Mouse (Mus musculus) heart, postnatal 25 days (tissue): ENCODE measurements around the gene Srr. TPM values are rescaled to one million over a fixed set of nuclear protein-coding genes. Genes with fewer than 3 reads are reported as not detected.

Experiments
- DNase-seq: peaks from one replicate; pipeline ENCODE4 v3.0.0; 2022; ENCODE audit warnings: low spot score
- intact Hi-C: fragments of 180-260 bp; cut with DNase I; formaldehyde crosslinking; loops from one replicate; pipeline ENCODE4 v1.15.1; 2025
- total RNA-seq, 2 experiments: library from RNA; stranded (reverse); gene quantifications; 2 replicates each; pipeline ENCODE4 v1.2.3; 2021

The Srr gene
- total RNA-seq, 2 experiments from 2014 or later = 28.9 to 31.3 TPM

DNA sequence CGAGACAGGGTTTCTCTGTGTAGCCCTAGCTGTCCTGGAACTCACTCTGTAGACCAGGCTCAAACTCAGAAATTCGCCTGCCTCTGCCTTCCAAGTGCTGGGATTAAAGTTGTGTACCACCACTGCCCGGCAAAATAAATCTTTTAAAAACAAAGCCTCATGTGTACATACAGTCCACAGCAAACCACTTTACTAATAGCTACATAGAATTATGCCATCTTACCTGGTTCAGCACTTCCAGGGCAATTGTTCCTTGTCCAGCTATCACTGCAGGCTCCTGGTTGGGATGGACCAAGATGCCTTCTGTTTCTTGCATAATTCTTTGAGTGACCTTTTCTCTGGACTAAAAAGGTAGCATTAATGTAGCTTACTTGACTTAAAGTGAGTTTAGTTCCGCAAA is 15.8 kb downstream of the Srr start:
- no peak for DNase-seq
- intact Hi-C loops = no loop called here

DNA sequence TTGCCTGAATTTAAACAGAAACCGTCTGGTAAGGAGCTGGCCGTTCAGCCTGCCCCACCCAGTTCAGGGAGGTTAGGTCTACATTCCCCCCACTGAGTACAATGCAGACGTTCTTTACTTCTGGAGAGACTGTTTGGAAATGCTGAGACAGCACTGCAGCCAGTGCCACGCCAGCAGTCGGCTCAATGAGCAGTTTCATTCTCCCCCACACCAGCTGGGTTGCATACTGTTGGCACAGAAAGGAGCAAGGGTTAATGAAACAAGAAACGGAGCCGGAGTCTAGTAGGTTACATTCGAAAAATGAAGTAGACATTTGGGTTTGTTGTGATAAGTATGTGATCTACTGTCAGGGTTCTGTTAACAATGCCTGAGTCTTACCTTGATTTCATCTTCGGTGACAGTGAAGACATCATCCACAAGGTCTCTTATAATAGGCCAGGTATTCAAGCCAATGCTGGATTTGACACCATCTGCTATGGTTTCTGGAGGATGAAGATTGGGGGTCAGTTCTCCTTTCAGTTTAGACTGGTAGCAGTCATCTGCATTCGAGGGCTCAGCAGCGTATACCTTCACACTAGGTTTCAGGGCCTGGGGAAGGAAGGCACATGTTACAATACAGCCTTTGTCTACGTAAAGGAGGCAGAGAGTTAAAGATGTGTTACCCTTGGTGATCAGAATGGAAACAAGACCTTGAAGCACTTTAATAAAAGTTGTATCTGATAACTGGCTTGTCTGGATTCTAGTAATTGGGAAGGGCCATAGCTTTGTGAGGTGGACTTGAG is 16.9 kb downstream of the Srr start:
- intact Hi-C loops = no loop called here
- no peak for DNase-seq

DNA sequence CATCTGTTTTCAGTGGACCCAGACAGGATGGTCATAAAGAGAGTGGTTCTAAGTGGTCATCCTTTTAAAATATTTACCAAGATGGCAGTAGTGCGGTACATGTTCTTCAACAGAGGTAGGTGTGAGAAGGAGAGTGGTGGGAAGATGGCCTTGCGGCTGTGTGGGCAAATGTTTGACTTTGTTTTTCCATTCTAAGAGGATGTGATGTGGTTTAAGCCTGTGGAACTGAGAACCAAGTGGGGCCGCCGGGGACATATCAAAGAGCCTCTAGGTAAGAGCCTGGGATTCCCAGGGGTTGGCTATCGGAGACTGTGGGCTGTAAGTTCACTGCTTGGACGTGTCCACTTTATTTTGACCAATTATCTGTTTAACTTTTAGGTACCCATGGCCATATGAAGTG is 17.9 kb downstream of the Srr start:
- intact Hi-C loops = no loop called here

DNA sequence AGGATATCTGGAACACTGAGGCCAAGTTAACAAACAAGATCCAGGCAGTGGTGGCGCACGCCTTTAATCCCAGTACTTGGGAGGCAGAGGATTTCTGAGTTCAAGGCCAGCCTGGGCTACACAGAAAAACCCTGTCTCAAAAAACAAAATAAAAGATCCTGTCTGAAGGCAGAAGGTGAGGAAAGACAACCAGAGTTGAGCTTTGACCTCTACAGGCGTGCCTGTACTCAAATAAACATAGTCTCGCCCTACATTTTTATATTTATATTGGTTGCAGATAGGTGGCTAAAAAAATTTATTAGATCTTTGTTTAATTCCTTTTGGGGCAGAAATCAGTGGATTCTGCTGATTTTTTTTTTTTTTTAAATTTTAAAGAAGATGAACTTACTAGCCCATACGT is 23.3 kb downstream of the Srr start:
- no peak for DNase-seq
- intact Hi-C loops = no loop called here

More for the DNA sequence above, 17.9 kb downstream of the Srr start:
- DNase-seq = no peak

DNA sequence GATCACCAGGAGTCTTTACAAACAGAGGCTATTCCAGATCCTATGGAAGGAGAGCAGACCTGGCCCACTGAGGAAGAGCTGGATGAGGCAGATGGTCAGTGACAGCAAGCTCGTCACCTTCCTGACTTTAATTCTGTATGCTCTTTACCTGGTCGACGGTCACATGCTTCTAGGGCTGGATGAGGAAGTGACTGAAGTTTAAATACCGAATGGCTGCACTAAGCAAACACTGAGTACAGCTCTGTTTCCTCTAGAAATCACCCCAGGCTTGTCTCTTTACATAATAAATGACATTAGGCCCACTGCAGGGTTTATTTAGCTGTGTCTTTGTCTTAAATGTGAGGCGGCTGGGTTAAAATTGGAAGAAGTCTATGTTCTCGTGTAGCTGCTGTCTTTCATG is 24.2 kb downstream of the Srr start:
- intact Hi-C loops = no loop called here
- DNase-seq = no peak

DNA sequence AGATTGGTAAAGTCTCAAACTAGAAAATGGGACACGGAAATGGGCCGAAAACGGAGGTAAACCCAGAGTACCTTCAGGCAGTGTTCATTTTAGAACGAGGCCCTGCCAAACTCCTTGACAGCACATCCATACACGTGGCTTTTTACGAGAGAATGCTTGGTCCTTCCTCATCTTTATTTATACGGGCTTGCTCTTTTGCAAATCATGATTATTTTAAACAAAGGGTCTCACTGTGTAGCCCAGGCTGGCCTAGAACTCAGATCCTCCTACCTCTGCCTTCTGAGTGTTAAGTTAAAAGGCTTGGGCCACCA is 27.3 kb downstream of the Srr start:
- no peak for DNase-seq

DNA sequence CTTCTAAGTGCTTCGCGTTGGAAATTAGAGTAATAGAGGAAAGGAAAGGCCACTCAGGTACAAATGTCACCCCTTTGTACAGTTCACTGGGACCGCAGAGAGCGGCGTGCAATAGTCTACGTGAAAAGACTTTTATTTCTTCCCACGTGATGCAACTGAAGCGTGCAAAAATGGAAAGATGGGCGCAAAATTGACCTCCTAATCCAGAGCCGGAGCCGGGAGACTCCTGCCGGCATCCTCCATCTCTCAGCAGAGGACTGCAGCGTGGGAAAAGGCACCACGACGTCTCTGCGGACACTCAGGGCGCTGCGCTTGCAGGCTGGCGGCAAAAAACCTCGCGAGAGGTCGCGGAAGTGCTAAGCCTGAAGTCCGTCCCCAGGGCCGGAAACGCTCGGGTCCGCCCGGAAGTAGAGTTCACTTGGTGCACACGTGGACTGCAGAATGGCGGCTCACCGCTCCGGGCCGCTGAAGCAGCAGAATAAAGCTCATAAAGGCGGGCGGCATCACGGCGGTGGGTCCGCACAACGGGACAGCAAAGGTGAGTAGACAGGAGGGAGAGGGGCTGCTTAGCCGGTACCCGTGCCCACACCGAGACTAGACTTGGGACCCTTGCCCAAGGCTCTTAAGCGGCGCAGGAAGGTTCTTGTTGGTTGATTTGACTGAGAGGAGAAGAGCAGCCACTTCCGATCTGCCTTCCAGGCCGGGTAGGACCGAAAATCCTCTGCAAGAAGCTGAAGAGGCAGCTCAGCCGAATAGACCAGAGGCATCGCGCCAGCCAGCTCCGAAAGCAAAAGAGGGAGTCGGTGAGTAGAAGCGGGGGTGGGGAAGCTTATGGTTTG is 27.9 kb downstream of the Srr start, which contains the start of gene Tsr1:
Tsr1 (plus strand) TSS at position 394 of the 839 bp plus-strand sequence.
- intact Hi-C loops = no loop called here
- peak; percentile 84 for DNase-seq

More for the DNA sequence above, 27.3 kb downstream of the Srr start:
- intact Hi-C loops = no loop called here

DNA sequence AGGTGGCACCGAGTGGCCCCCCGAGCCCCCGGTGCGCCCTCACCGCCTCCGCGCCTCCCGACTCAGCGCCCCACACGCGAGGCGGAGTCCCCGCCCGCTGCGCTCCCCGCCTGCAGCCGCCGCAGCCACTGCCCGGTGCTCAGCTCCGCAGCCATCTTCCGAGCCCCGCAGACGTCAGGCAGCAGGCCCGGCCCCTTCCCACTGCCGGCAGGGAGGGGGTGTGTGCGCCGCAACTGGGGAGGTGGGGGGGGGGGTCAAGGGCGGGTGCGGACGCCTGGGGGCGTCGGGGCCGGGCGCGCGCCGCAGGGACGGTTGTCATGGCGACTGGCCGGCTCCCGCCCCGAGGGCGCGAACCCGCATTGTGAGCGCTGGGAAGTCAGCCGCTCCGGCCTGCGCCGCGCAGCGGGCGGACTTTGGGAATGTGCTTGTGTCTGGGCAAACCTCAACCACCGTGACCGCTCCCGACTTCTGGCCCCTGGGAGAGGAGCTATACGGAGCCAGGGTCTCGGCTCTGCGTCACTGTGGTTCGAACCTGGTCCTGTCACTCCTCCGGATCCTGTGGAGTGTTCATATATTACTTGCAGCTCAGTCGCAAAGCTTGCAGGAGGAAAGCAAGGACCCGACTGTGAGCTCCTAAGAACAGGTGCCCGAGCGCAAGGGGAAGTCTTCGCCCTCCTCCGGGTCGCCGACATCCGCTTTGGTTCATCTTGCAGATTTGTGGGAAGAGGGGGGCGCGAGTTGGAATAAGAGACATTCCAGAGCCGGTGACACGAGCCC is 28.7 kb downstream of the Srr start, which contains the start of gene Sgsm2:
Sgsm2 (minus strand) TSS at position 160 of the 777 bp plus-strand sequence.
- intact Hi-C loops = no loop called here

DNA sequence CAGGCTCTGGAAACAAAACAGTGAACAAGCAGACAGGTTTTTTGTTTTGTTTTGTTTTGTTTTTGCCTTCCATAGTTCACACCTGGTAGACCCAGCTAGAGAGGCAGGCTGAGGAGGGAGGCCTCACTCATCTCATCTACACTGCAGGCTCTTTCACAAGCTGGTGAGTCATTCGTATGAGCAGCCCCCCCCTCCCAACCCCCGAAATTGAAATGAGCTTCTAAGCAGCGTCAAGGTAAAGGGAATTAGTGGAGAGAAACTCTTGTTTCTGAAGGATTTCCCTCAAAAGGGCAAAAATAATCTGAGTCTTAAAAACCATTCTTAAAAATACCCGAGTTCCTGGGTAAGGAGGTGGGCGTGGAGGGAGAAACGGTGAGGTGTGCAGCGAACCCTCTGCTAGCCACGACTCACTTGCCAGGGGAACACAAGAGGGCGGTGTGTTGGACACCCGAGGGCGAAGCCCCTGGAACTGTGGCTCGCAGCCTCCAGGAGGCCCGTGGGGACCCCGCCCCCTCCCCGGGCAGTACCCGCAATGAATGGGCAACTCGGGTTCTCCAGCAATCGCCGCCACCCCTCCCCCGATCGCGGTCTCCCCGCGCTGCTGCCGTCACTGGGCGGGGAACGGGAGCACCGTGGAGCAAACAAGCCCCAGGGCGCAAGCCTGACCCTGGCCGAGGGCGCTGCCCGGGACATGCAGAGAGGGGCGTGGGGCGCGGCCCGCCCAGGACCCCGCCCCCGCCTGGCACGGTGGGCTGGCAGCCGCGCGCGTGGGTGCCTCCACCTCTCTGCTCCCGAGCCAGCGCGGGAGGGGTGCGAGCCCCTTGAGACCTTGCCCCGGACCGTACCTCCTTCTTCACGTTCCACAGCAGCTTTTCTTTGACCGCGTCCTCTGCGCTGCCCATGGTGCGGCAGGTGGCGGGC is 29.5 kb downstream of the Srr start:
- intact Hi-C loops = no loop called here
- peak; percentile 34 for DNase-seq

More for the DNA sequence above, 28.7 kb downstream of the Srr start, which contains the start of gene Sgsm2:
- peak; percentile 44 for DNase-seq

DNA sequence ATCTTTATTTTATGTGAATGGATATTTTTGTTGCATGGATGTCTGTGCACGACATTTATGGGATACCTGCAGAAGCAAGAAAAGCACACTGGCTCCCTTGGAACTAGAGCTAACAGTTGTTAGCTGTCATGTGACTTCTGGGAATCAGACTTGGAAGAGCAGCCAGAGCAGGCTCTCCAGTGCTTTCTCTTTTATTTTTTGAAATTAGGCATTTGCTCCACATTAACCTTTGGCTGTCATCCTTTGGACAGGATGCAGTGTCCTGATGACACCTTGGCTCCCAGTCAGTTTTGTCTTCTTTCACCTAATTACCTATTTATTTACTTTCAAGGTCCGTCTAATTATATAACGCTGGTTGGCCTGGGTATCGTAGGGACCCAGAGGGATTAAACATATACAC is 31.1 kb downstream of the Srr start:
- DNase-seq = no peak
- intact Hi-C loops = no loop called here

DNA sequence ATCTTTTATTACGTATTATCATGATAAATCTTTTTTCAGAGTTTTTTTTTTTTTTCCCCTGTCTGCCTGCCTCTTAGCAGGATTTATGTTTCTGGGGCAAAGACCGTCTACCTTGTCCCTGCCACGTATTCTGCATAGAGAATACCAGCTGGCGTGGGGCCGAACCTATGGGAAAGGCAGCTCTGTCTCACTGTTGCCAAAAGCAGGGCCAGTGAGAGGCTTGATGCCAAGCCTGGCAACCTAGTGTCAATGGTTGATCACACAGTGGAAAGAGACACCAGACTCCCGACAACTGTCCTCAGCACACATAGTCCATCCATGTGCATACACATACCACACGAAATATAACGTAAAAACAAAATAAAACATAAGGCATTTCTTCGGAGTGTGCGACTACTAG is 42.6 kb downstream of the Srr start:
- intact Hi-C loops = no loop called here
- no peak for DNase-seq

DNA sequence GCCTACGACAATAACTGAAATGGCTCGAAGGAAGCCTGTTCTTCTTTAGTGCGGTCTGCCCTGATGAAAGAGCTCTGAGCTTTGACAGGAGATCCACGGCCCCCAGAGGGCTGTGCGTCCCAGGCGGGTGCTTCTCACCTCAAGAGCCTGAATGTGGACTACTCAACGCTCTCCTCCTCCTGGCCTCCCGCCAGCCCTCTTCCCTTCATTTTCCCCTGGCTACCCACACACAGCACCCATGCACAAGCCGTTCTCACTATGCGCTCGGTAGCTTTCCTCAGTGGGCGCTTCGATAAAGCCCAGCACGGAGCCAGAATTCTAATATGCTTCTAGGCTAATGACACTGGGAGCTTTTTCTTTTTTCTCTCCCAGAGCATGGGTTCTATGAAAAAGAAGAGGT is 43.8 kb downstream of the Srr start:
- intact Hi-C loops = no loop called here

DNA sequence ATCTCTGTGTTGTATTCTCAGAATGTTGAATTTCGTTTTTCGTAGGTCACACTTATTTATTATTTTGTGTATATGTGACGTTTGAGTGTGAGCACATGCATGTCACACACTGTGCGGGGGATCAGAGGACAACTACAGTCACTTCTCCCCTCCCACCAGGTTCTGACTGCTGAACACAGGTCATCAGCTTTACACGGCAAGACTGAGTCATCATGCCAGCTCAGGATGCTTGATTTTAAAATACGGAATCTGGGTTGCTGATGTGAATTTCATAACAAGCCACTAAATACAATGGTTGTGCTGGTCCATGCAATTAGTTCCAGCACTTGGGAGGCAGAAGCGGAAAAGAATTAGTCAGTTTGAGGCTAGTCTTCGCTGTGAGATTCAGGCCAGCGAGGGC is 44.7 kb downstream of the Srr start:
- DNase-seq = no peak
- intact Hi-C loops = no loop called here

More for the DNA sequence above, 43.8 kb downstream of the Srr start:
- no peak for DNase-seq

DNA sequence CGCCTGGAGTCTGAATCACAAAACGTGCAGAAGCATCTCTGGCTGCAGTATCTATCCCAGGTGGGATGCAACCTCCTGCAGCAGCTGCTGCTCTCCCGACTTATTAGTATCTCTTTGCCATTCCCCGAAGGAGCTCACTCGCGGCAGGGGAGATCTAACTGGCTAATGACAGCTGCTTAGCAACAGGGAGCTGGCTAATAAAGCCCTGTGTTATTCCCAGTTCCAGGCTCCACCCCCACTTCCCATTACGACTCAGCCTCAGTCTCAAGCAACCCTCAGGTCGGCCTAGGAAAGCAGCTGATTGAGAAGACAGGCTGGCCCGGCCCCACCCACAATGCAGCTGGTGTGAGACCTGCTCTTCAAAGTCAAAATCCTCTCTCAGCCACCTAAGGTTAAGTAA is 48.9 kb downstream of the Srr start:
- intact Hi-C loops = no loop called here

DNA sequence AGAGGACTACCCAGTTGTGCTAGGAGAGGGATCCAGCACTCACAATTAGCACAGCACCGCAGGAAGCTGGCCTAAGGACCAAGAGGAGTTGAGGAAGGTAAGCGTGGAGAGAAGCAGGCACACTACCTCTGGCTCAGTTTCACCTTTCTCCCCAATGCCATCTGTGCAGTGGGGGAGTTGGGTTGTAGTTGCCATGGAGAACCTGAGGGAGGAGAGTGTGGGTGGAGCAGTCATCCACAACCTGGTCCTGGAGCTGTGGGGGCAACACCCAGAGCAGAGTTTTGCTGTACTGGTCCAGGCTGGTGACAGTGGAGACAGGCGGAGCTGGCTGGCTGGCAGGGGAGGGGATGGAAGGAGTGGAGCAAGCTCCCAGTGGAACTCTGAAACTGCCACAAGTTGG is 51.1 kb downstream of the Srr start:
- intact Hi-C loops = no loop called here
- no peak for DNase-seq

More for the DNA sequence above, 48.9 kb downstream of the Srr start:
- DNase-seq = peak; percentile 44

DNA sequence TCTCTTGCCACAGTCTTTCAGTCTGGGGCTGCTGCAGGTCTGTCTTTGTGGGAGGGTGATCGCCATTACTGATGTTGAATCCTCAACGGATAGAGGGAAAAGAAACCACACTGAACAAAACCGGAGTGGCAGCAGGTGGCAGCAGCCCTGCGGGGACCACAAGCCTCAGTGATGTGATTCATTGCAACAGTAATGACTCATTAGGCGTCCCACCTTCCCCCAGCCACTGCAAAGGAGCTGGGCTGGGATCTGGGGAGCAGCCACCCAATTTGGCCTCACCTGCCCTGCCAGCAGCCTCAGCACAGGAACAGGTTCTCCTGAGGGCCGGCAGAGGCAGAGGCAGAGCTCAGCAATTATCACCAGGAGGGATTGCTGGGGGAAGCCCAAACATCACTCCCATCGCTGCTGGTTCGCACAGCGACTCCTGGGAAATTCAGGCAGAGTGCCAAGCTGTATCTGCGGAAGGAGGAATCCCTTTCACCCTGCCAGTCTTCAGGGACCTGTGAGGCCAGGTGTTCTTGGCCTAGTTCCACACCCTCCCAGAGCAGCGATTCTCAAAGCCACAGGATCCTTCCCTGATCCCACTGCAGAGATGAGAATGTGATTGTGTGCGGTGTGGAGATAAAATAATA is 54.6 kb downstream of the Srr start:
- intact Hi-C loops = no loop called here
- DNase-seq = no peak

DNA sequence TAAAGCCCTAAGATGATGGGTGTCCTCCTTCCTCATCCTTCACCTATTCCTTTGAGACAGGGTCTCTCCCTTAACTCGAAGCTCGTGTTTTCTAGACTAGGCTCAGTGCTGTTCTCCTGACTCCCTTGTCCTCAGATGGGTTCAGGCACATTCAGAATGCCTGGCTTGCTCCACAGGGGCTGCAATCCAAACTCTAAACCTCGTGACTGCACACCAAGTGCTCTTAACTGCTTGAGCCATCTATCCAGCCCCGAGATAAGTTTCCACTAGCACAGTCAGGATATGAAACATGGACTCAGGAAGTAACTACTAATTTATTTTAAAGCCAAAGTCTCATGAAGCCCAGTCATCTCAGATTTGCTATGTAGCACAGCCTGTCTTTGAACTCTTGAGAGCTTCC is 55.2 kb downstream of the Srr start:
- intact Hi-C loops = no loop called here
- no peak for DNase-seq

DNA sequence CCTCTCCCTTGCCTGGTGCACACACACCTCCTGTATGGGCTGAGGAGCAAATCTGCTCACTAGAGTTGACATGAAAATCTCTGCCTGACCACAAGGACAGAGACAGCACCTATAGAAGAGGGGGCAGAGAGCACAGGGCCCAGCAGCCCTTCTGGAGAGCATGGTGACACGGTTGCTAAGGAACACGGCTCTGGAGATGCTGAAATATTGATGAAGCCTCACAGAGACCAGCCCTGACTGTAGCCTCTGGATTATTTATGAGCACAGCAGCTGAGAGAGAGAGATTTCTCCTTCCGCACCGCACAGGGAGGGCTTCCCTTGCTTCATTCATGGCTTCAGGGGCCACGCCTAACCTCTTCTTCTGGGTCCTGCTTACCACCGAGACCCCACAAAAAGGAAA is 56.1 kb downstream of the Srr start:
- no peak for DNase-seq
- intact Hi-C loops = no loop called here
